Mouse (Mus musculus): ENCODE data around the gene Gm42906. TPM values are rescaled to one million over a fixed set of nuclear protein-coding genes. Genes with fewer than 3 reads are reported as not detected.

Gene Gm42906
- polyA plus RNA-seq, 1 experiment from 2014 or later = not detected

- ATAC-seq = no peak
- H3K27ac ChIP-seq (ENCODE audit: low read length) = no peak overlapping the region
- H3K9me3 ChIP-seq (ENCODE audit: control insufficient read depth, low read length) = no peaks in the 10 kb centered on the region
- no peaks in the 10 kb centered on the region for H3K27me3 ChIP-seq (replicated peaks; ENCODE audit: control insufficient read depth, insufficient read depth, low read length)
- WGBS = 93% methylated on average over 2 of the region's 2 CpGs
- H3K36me3 ChIP-seq (ENCODE audit: control insufficient read depth, insufficient read depth, low read length) = no peaks in the 10 kb centered on the region
- no peaks in the 10 kb centered on the region for H3K4me1 ChIP-seq (ENCODE audit: control insufficient read depth, insufficient read depth, low read length)
- no peak overlapping the region for H3K9ac ChIP-seq (ENCODE audit: low read depth, low read length)
- H3K4me2 ChIP-seq (ENCODE audit: low read depth, low read length) = no peak overlapping the region
- no peak overlapping the region for H3K4me3 ChIP-seq (ENCODE audit: low read length)
Measured at GRCm38 (mm10) chr5:151400557-151400944, 27.4 kb downstream of the Gm42906 start.

GRCm38 (mm10) chr5:151399918-151400556 lies 27.9 kb downstream of the Gm42906 start:
- no peaks in the 10 kb centered on the region for H3K36me3 ChIP-seq (ENCODE audit: control insufficient read depth, insufficient read depth, low read length)
- WGBS = 71% methylated on average over 7 of the region's 7 CpGs
- H3K4me3 ChIP-seq (ENCODE audit: low read length) = no peak overlapping the region
- no peaks in the 10 kb centered on the region for H3K9me3 ChIP-seq (ENCODE audit: control insufficient read depth, low read length)
- no peak for ATAC-seq
- H3K4me2 ChIP-seq (ENCODE audit: low read depth, low read length) = no peak overlapping the region
- H3K27me3 ChIP-seq (replicated peaks; ENCODE audit: control insufficient read depth, insufficient read depth, low read length) = no peaks in the 10 kb centered on the region
- H3K27ac ChIP-seq (ENCODE audit: low read length) = no peak overlapping the region
- H3K4me1 ChIP-seq (ENCODE audit: control insufficient read depth, insufficient read depth, low read length) = no peaks in the 10 kb centered on the region
- H3K9ac ChIP-seq (ENCODE audit: low read depth, low read length) = no peak overlapping the region

- Histone ChIP-seq H3K9me3 (ENCODE audit: control insufficient read depth, low read length) (no peaks in the 10 kb centered on the region), H3K27me3 (replicated peaks; ENCODE audit: control insufficient read depth, insufficient read depth, low read length) (no peaks in the 10 kb centered on the region), H3K27ac (ENCODE audit: low read length) (no peak overlapping the region), H3K4me3 (ENCODE audit: low read length) (no peak overlapping the region), H3K9ac (ENCODE audit: low read depth, low read length) (no peak overlapping the region), H3K4me2 (ENCODE audit: low read depth, low read length) (no peak overlapping the region), H3K36me3 (ENCODE audit: control insufficient read depth, insufficient read depth, low read length) (no peaks in the 10 kb centered on the region), H3K4me1 (ENCODE audit: control insufficient read depth, insufficient read depth, low read length) (no peaks in the 10 kb centered on the region)
- WGBS = 75% methylated on average over 4 of the region's 4 CpGs
- no peak for ATAC-seq
Measured at GRCm38 (mm10) chr5:151396119-151396518, 31.8 kb downstream of the Gm42906 start.

GRCm38 (mm10) chr5:151394690-151395089 lies 33.3 kb downstream of the Gm42906 start:
- no peak overlapping the region for H3K9ac ChIP-seq (ENCODE audit: low read depth, low read length)
- no peaks in the 10 kb centered on the region for H3K27me3 ChIP-seq (replicated peaks; ENCODE audit: control insufficient read depth, insufficient read depth, low read length)
- H3K36me3 ChIP-seq (ENCODE audit: control insufficient read depth, insufficient read depth, low read length) = no peaks in the 10 kb centered on the region
- no peak overlapping the region for H3K4me2 ChIP-seq (ENCODE audit: low read depth, low read length)
- WGBS = 43% methylated on average over 5 of the region's 5 CpGs
- no peaks in the 10 kb centered on the region for H3K9me3 ChIP-seq (ENCODE audit: control insufficient read depth, low read length)
- peak; percentile 64; the same call in 1 of the 2 replicates for ATAC-seq
- no peak overlapping the region for H3K4me3 ChIP-seq (ENCODE audit: low read length)
- no peak overlapping the region for H3K27ac ChIP-seq (ENCODE audit: low read length)
- no peaks in the 10 kb centered on the region for H3K4me1 ChIP-seq (ENCODE audit: control insufficient read depth, insufficient read depth, low read length)

GRCm38 (mm10) chr5:151393821-151394662 lies 33.9 kb downstream of the Gm42906 start:
- peak; percentile 21; the same call in 1 of the 2 replicates for ATAC-seq

GRCm38 (mm10) chr5:151389827-151390226 lies 38.1 kb downstream of the Gm42906 start:
- no peak overlapping the region for H3K9ac ChIP-seq (ENCODE audit: low read depth, low read length)
- no peaks in the 10 kb centered on the region for H3K36me3 ChIP-seq (ENCODE audit: control insufficient read depth, insufficient read depth, low read length)
- no peak overlapping the region for H3K4me2 ChIP-seq (ENCODE audit: low read depth, low read length)
- no peaks in the 10 kb centered on the region for H3K4me1 ChIP-seq (ENCODE audit: control insufficient read depth, insufficient read depth, low read length)
- no peaks in the 10 kb centered on the region for H3K9me3 ChIP-seq (ENCODE audit: control insufficient read depth, low read length)
- no peaks in the 10 kb centered on the region for H3K27me3 ChIP-seq (replicated peaks; ENCODE audit: control insufficient read depth, insufficient read depth, low read length)
- H3K4me3 ChIP-seq (ENCODE audit: low read length) = no peak overlapping the region
- no peak for ATAC-seq
- WGBS = 44% methylated on average over 1 of the region's 1 CpGs
- no peak overlapping the region for H3K27ac ChIP-seq (ENCODE audit: low read length)

More at GRCm38 (mm10) chr5:151393821-151394662, 33.9 kb downstream of the Gm42906 start:
- H3K9ac ChIP-seq (ENCODE audit: low read depth, low read length) = no peak overlapping the region
- H3K9me3 ChIP-seq (ENCODE audit: control insufficient read depth, low read length) = no peaks in the 10 kb centered on the region
- H3K4me2 ChIP-seq (ENCODE audit: low read depth, low read length) = no peak overlapping the region
- H3K27ac ChIP-seq (ENCODE audit: low read length) = peak overlapping the region; percentile 25; the same call in 1 of the 2 replicates
- 59% methylated on average over 7 of the region's 7 CpGs for WGBS
- H3K4me3 ChIP-seq (ENCODE audit: low read length) = no peak overlapping the region
- H3K27me3 ChIP-seq (replicated peaks; ENCODE audit: control insufficient read depth, insufficient read depth, low read length) = no peaks in the 10 kb centered on the region
- H3K4me1 ChIP-seq (ENCODE audit: control insufficient read depth, insufficient read depth, low read length) = no peaks in the 10 kb centered on the region
- H3K36me3 ChIP-seq (ENCODE audit: control insufficient read depth, insufficient read depth, low read length) = no peaks in the 10 kb centered on the region

- 79% methylated on average over 2 of the region's 2 CpGs for WGBS
Measured at GRCm38 (mm10) chr5:151379896-151380295, 48.1 kb downstream of the Gm42906 start.

GRCm38 (mm10) chr5:151379210-151379609 lies 48.8 kb downstream of the Gm42906 start:
- WGBS = 82% methylated on average over 2 of the region's 2 CpGs
- H3K4me2 ChIP-seq (ENCODE audit: low read depth, low read length) = no peak overlapping the region
- no peak overlapping the region for H3K9ac ChIP-seq (ENCODE audit: low read depth, low read length)
- H3K9me3 ChIP-seq (ENCODE audit: control insufficient read depth, low read length) = no peaks in the 10 kb centered on the region
- no peaks in the 10 kb centered on the region for H3K36me3 ChIP-seq (ENCODE audit: control insufficient read depth, insufficient read depth, low read length)
- no peak overlapping the region for H3K27ac ChIP-seq (ENCODE audit: low read length)
- ATAC-seq = no peak
- H3K27me3 ChIP-seq (replicated peaks; ENCODE audit: control insufficient read depth, insufficient read depth, low read length) = no peaks in the 10 kb centered on the region
- H3K4me3 ChIP-seq (ENCODE audit: low read length) = no peak overlapping the region
- H3K4me1 ChIP-seq (ENCODE audit: control insufficient read depth, insufficient read depth, low read length) = no peaks in the 10 kb centered on the region

More at GRCm38 (mm10) chr5:151379896-151380295, 48.1 kb downstream of the Gm42906 start:
- Histone ChIP-seq H3K9me3 (ENCODE audit: control insufficient read depth, low read length) (no peaks in the 10 kb centered on the region), H3K4me3 (ENCODE audit: low read length) (no peak overlapping the region), H3K9ac (ENCODE audit: low read depth, low read length) (no peak overlapping the region), H3K4me1 (ENCODE audit: control insufficient read depth, insufficient read depth, low read length) (no peaks in the 10 kb centered on the region), H3K27me3 (replicated peaks; ENCODE audit: control insufficient read depth, insufficient read depth, low read length) (no peaks in the 10 kb centered on the region), H3K27ac (ENCODE audit: low read length) (no peak overlapping the region), H3K36me3 (ENCODE audit: control insufficient read depth, insufficient read depth, low read length) (no peaks in the 10 kb centered on the region), H3K4me2 (ENCODE audit: low read depth, low read length) (no peak overlapping the region)
- ATAC-seq = no peak

- WGBS = 73% methylated on average over 4 of the region's 4 CpGs
- no peak for ATAC-seq
- Histone ChIP-seq H3K4me3 (ENCODE audit: low read length) (no peak overlapping the region), H3K9ac (ENCODE audit: low read depth, low read length) (no peak overlapping the region), H3K27me3 (replicated peaks; ENCODE audit: control insufficient read depth, insufficient read depth, low read length) (no peaks in the 10 kb centered on the region), H3K4me1 (ENCODE audit: control insufficient read depth, insufficient read depth, low read length) (no peaks in the 10 kb centered on the region), H3K36me3 (ENCODE audit: control insufficient read depth, insufficient read depth, low read length) (no peaks in the 10 kb centered on the region), H3K9me3 (ENCODE audit: control insufficient read depth, low read length) (no peaks in the 10 kb centered on the region), H3K27ac (ENCODE audit: low read length) (no peak overlapping the region), H3K4me2 (ENCODE audit: low read depth, low read length) (no peak overlapping the region)
Measured at GRCm38 (mm10) chr5:151376931-151377330, 51.0 kb downstream of the Gm42906 start.

Measured in intestine, embryonic 16.5 days (tissue).